Mouse (Mus musculus): ENCODE data around the gene Wfdc10. TPM values are rescaled to one million over a fixed set of nuclear protein-coding genes. Genes with fewer than 3 reads are reported as not detected.

The Wfdc10 gene
- polyA plus RNA-seq (2014; fragmentation: Illumina TruSeq; extraction: RNeasy Lipid Tissue Mini Kit (QIAGEN cat#74804); ENCODE audit: low read depth, low replicate concordance): not detected

DNA sequence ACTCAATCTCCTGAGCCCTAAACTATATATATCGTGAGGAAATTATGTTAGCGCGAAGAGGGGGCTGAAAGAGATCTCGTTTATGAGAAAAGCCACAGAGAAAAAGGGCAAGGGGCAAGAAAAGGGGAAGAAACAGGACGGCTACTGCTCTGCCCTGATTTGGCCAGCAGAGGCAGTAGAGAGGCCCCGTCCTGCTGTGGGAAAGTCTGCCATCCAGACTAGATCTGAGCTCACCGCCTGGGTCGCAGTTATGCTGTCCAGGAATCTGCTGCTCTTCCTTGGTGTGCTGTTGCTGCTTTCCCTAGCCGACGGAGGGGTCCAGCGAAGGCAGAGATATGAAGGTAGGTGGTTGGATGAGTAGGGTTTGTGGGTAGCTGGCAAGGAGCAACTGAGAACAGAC lies at the start of gene Wfdc10:
Gene Wfdc10, plus strand, starts transcription at position 189 of the 400 bp plus-strand sequence.

DNA sequence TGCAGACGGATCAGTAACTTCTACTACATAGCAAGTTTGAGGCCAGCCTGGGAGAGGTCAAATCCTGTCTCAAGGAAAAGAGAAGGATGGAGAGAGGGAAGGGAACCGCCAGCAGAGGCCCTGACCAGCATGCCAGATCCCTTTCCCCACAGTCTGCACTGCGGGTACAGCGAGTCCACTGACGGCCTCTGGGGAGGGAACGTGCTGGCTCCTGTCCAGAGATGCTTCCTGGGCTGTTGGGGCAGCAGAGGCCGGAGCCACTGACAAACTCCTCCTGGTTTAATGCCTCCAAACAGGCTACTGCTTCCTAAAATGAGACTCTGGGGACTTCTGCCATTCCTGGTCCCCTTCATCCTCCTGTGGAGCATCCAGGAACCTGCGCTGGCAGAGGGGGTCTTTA lies 42.4 kb upstream of the Wfdc10 start, which contains the start of the genes Wfdc6b and Wfdc8:
Gene Wfdc6b, plus strand, starts transcription at position 52 of the 400 bp plus-strand sequence.
Gene Wfdc8, minus strand, starts transcription at position 156 of the 400 bp plus-strand sequence.

DNA sequence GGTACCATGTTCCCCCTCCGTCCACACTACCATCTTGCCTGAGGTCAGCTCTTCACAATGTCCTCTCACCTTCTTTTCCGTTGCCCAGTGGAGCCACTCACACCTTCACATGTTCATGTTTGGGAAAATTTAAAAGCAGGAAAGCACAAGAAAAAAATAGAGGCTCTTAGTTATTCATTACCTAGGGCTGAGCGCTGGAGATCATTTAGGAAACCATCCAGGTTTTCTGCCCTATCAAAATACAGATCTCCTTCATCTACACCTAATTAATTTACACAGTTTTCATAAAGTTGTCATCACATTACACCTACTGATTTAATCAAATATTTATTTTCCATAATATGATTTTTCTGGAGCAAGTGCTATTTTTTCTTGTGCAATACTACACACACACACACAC lies 17.1 kb upstream of the Wfdc10 start, which contains the start of gene Wfdc16:
Gene Wfdc16, minus strand, starts transcription at position 101 of the 400 bp plus-strand sequence.

DNA sequence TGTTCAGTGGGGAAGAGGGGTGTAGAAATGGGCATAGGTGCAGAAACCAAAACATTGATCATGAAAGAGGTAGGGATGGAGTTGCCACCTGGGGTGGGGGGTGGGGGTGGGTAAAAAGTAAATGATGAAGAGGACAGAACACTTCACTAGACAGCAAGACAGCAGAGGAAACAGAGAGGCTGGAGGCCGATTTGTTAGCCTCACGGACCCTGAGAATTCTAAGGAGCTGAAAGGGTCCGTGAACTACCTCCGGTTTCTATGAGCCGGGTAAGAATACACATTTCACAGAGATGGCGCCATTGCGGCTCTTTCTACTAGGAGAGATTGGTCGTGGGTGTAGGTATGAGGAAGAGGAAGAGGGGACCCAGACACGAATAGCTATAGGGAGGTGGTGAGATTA lies 637 bp downstream of the Wfdc10 start, which contains the start of gene Wfdc9:
Gene Wfdc9, minus strand, starts transcription at position 101 of the 400 bp plus-strand sequence.

DNA sequence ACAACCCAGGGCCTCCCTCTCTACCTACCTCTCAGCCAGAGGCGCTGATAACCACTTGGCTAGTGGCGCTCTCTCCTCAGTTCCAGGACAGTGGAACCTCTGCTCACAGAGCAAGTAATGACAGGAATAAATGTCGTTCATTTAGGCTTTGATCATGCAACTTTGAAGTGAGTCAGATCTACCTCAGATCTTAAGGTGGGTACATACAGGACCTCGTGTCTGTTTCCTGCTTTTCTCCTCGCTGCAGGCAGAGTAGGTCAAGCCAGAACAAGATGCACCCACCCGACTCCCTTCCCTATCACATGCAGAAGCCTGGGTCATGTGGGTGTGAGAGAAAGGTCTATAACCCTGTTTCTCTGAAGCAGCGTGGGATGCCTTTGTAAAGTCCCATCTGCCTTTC lies 18.1 kb downstream of the Wfdc10 start, which contains the start of gene Wfdc11:
Gene Wfdc11, minus strand, starts transcription at position 101 of the 400 bp plus-strand sequence.

DNA sequence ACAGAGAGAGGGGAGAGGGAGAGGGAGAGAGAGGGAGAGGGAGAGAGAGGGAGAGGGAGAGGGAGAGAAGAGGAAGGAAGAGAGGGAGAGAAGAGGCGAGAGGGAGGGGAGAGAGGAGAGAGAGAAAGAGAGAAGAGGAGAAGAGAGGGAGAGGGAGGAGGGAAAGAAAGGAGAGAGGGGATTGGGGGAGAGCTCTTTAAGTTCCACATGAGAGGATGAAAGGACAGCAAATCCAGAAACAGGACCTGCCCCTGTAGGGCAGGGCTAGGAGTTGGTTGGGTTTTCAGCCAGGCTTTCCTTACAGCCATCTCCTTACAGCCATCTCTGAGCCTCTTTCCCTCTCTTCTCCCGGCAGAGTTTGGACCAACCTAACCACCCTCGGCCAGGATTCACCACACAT lies 29.0 kb downstream of the Wfdc10 start, which contains the start of gene Wfdc13:
Gene Wfdc13, plus strand, starts transcription at position 301 of the 400 bp plus-strand sequence.

DNA sequence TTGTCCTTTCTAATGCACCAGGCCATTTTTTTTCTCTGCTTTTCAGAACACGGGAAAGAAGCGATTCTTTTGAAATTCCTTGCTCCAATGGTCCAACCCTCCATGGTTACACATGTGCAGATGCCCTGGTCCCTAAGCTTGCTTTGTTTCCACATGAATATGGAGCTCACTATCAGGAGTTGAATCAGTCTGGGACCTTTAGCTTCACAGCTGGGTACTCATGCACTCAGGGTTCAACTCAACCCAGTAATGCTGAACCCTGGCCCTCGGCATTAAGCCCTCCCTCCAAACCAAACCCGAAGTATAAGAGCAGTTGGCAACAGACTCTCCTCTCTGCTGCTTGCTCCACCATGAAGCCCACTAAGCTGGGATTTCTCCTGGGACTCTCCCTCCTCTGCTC lies 42.4 kb downstream of the Wfdc10 start, which contains the start of gene Spint4:
Gene Spint4, plus strand, starts transcription at position 301 of the 400 bp plus-strand sequence.

Other genes with a start within 250 kb of the Wfdc10 start
- 17.0 TPM for gene Sdc4, start 212.2 kb upstream of the Wfdc10 start, polyA plus RNA-seq (2014; fragmentation: Illumina TruSeq; extraction: RNeasy Lipid Tissue Mini Kit (QIAGEN cat#74804); ENCODE audit: low read depth, low replicate concordance)
- 24.8 TPM for gene Sys1, start 199.1 kb upstream of the Wfdc10 start, polyA plus RNA-seq (2014; fragmentation: Illumina TruSeq; extraction: RNeasy Lipid Tissue Mini Kit (QIAGEN cat#74804); ENCODE audit: low read depth, low replicate concordance)
- not detected for gene Gm20458, start 195.1 kb upstream of the Wfdc10 start, polyA plus RNA-seq (2014; fragmentation: Illumina TruSeq; extraction: RNeasy Lipid Tissue Mini Kit (QIAGEN cat#74804); ENCODE audit: low read depth, low replicate concordance)
- not detected for gene Trp53tg5, start 182.3 kb upstream of the Wfdc10 start, polyA plus RNA-seq (2014; fragmentation: Illumina TruSeq; extraction: RNeasy Lipid Tissue Mini Kit (QIAGEN cat#74804); ENCODE audit: low read depth, low replicate concordance)
- gene Dbndd2, start 169.9 kb upstream of the Wfdc10 start, polyA plus RNA-seq (2014; fragmentation: Illumina TruSeq; extraction: RNeasy Lipid Tissue Mini Kit (QIAGEN cat#74804); ENCODE audit: low read depth, low replicate concordance): 23.8 TPM
- gene Pigt, start 158.5 kb upstream of the Wfdc10 start, polyA plus RNA-seq (2014; fragmentation: Illumina TruSeq; extraction: RNeasy Lipid Tissue Mini Kit (QIAGEN cat#74804); ENCODE audit: low read depth, low replicate concordance): 27.9 TPM
- gene Wfdc2, start 93.6 kb upstream of the Wfdc10 start, polyA plus RNA-seq (2014; fragmentation: Illumina TruSeq; extraction: RNeasy Lipid Tissue Mini Kit (QIAGEN cat#74804); ENCODE audit: low read depth, low replicate concordance): 2.3 TPM
- not detected for gene Spint3, start 82.6 kb upstream of the Wfdc10 start, polyA plus RNA-seq (2014; fragmentation: Illumina TruSeq; extraction: RNeasy Lipid Tissue Mini Kit (QIAGEN cat#74804); ENCODE audit: low read depth, low replicate concordance)
- not detected for gene Wfdc6a, start 70.6 kb upstream of the Wfdc10 start, polyA plus RNA-seq (2014; fragmentation: Illumina TruSeq; extraction: RNeasy Lipid Tissue Mini Kit (QIAGEN cat#74804); ENCODE audit: low read depth, low replicate concordance)
- gene Eppin, start 62.5 kb upstream of the Wfdc10 start, polyA plus RNA-seq (2014; fragmentation: Illumina TruSeq; extraction: RNeasy Lipid Tissue Mini Kit (QIAGEN cat#74804); ENCODE audit: low read depth, low replicate concordance): not detected
- gene Wfdc6b, start 42.5 kb upstream of the Wfdc10 start, polyA plus RNA-seq (2014; fragmentation: Illumina TruSeq; extraction: RNeasy Lipid Tissue Mini Kit (QIAGEN cat#74804); ENCODE audit: low read depth, low replicate concordance): not detected
- gene Wfdc8, start 42.4 kb upstream of the Wfdc10 start, polyA plus RNA-seq (2014; fragmentation: Illumina TruSeq; extraction: RNeasy Lipid Tissue Mini Kit (QIAGEN cat#74804); ENCODE audit: low read depth, low replicate concordance): not detected
- gene Wfdc16, start 17.2 kb upstream of the Wfdc10 start, polyA plus RNA-seq (2014; fragmentation: Illumina TruSeq; extraction: RNeasy Lipid Tissue Mini Kit (QIAGEN cat#74804); ENCODE audit: low read depth, low replicate concordance): not detected
- gene Wfdc9, start 537 bp downstream of the Wfdc10 start, polyA plus RNA-seq (2014; fragmentation: Illumina TruSeq; extraction: RNeasy Lipid Tissue Mini Kit (QIAGEN cat#74804); ENCODE audit: low read depth, low replicate concordance): not detected
- not detected for gene Wfdc11, start 18.0 kb downstream of the Wfdc10 start, polyA plus RNA-seq (2014; fragmentation: Illumina TruSeq; extraction: RNeasy Lipid Tissue Mini Kit (QIAGEN cat#74804); ENCODE audit: low read depth, low replicate concordance)
- not detected for gene Wfdc13, start 29.1 kb downstream of the Wfdc10 start, polyA plus RNA-seq (2014; fragmentation: Illumina TruSeq; extraction: RNeasy Lipid Tissue Mini Kit (QIAGEN cat#74804); ENCODE audit: low read depth, low replicate concordance)
- gene Spint4, start 42.5 kb downstream of the Wfdc10 start, polyA plus RNA-seq (2014; fragmentation: Illumina TruSeq; extraction: RNeasy Lipid Tissue Mini Kit (QIAGEN cat#74804); ENCODE audit: low read depth, low replicate concordance): not detected
- not detected for gene Spint5, start 59.3 kb downstream of the Wfdc10 start, polyA plus RNA-seq (2014; fragmentation: Illumina TruSeq; extraction: RNeasy Lipid Tissue Mini Kit (QIAGEN cat#74804); ENCODE audit: low read depth, low replicate concordance)
- gene Wfdc3, start 89.9 kb downstream of the Wfdc10 start, polyA plus RNA-seq (2014; fragmentation: Illumina TruSeq; extraction: RNeasy Lipid Tissue Mini Kit (QIAGEN cat#74804); ENCODE audit: low read depth, low replicate concordance): 1.5 TPM
- 21.1 TPM for gene Dnttip1, start 89.9 kb downstream of the Wfdc10 start, polyA plus RNA-seq (2014; fragmentation: Illumina TruSeq; extraction: RNeasy Lipid Tissue Mini Kit (QIAGEN cat#74804); ENCODE audit: low read depth, low replicate concordance)
- 0.86 TPM for gene Ube2c, start 113.9 kb downstream of the Wfdc10 start, polyA plus RNA-seq (2014; fragmentation: Illumina TruSeq; extraction: RNeasy Lipid Tissue Mini Kit (QIAGEN cat#74804); ENCODE audit: low read depth, low replicate concordance)
- not detected for gene Tnnc2, start 123.9 kb downstream of the Wfdc10 start, polyA plus RNA-seq (2014; fragmentation: Illumina TruSeq; extraction: RNeasy Lipid Tissue Mini Kit (QIAGEN cat#74804); ENCODE audit: low read depth, low replicate concordance)
- gene Snx21, start 129.8 kb downstream of the Wfdc10 start, polyA plus RNA-seq (2014; fragmentation: Illumina TruSeq; extraction: RNeasy Lipid Tissue Mini Kit (QIAGEN cat#74804); ENCODE audit: low read depth, low replicate concordance): 26.6 TPM
- 11.5 TPM for gene Acot8, start 148.8 kb downstream of the Wfdc10 start, polyA plus RNA-seq (2014; fragmentation: Illumina TruSeq; extraction: RNeasy Lipid Tissue Mini Kit (QIAGEN cat#74804); ENCODE audit: low read depth, low replicate concordance)
- 2.6 TPM for gene Zswim3, start 149.1 kb downstream of the Wfdc10 start, polyA plus RNA-seq (2014; fragmentation: Illumina TruSeq; extraction: RNeasy Lipid Tissue Mini Kit (QIAGEN cat#74804); ENCODE audit: low read depth, low replicate concordance)
- gene Zswim1, start 166.6 kb downstream of the Wfdc10 start, polyA plus RNA-seq (2014; fragmentation: Illumina TruSeq; extraction: RNeasy Lipid Tissue Mini Kit (QIAGEN cat#74804); ENCODE audit: low read depth, low replicate concordance): 5.1 TPM
- not detected for gene Spata25, start 172.5 kb downstream of the Wfdc10 start, polyA plus RNA-seq (2014; fragmentation: Illumina TruSeq; extraction: RNeasy Lipid Tissue Mini Kit (QIAGEN cat#74804); ENCODE audit: low read depth, low replicate concordance)
- gene Ctsa, start 176.8 kb downstream of the Wfdc10 start, polyA plus RNA-seq (2014; fragmentation: Illumina TruSeq; extraction: RNeasy Lipid Tissue Mini Kit (QIAGEN cat#74804); ENCODE audit: low read depth, low replicate concordance): 159 TPM
- gene Neurl2, start 177.4 kb downstream of the Wfdc10 start, polyA plus RNA-seq (2014; fragmentation: Illumina TruSeq; extraction: RNeasy Lipid Tissue Mini Kit (QIAGEN cat#74804); ENCODE audit: low read depth, low replicate concordance): 44.6 TPM
- 31.6 TPM for gene Pltp, start 201.7 kb downstream of the Wfdc10 start, polyA plus RNA-seq (2014; fragmentation: Illumina TruSeq; extraction: RNeasy Lipid Tissue Mini Kit (QIAGEN cat#74804); ENCODE audit: low read depth, low replicate concordance)
- gene Pcif1, start 223.3 kb downstream of the Wfdc10 start, polyA plus RNA-seq (2014; fragmentation: Illumina TruSeq; extraction: RNeasy Lipid Tissue Mini Kit (QIAGEN cat#74804); ENCODE audit: low read depth, low replicate concordance): 28.1 TPM